Mouse (Mus musculus): ENCODE measurements at regions not wholly inside any gene's neighbourhood (a gene's known extent, or its start where the extent isn't known, plus 50 kb on each side); places are given as distances from the start of the nearest gene placed in this dataset.

DNA sequence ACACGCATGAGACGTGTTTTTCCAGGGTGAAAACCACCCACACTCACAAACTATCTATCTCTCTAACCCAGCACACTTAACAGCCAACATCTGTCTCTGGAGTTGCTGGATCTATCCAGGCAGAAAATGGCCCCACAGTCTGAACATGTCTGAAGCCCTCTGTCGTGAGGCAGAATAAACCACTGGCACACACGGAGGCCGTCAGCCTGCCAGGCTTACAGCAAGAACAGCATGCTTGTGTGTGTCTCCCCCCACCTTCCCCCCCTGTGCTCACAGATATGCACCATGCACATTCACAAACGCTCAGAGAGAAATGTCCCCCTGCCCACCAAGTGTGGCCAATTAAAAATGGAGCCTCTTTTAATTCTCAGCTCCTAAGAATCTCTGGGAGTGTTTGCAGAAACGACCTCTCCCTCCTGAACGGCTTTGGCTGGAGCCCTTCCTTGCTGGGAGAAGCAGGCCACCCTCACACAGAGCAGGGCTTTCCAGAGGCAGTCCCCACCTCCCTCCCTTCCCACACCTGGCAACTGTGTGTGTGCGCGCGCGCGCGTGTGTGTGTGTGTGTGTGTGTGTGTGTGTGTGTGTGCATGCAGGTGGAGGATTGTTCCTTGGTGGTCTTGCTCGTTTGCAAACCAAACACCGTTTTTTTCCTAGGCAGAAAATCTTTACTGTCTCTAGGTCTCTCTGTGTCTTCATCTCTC, 88.7 kb downstream of the Edn3 start:
- H3K36me3 ChIP-seq (ENCODE audit: control insufficient read depth, insufficient read depth), result no peaks in the 10 kb centered on the region
- H3ac ChIP-seq (ENCODE audit: control insufficient read depth, insufficient read length, low read depth), result no peak overlapping the region
- no peaks in the 10 kb centered on the region for H3K79me3 ChIP-seq (ENCODE audit: low read depth)
- H3K4me3 ChIP-seq (ENCODE audit: insufficient read depth, poor library complexity, severe bottlenecking), result no peak overlapping the region
- H3K79me2 ChIP-seq (ENCODE audit: control insufficient read depth, insufficient read depth), result no peaks in the 10 kb centered on the region
- TF ChIP-seq CTCF (IDR thresholded peaks at IDR 0.05; ENCODE audit: control insufficient read depth, insufficient read depth, insufficient read length) (no peak), MYOD1 (IDR thresholded peaks at IDR 0.05; ENCODE audit: control insufficient read depth, insufficient read length, low read depth) (no peak), MAX (IDR thresholded peaks at IDR 0.05) (no peak), CEBPB (IDR thresholded peaks at IDR 0.05; ENCODE audit: low read depth) (no peak), FOSL1 (IDR thresholded peaks at IDR 0.05; ENCODE audit: insufficient read depth, low read length, poor library complexity, severe bottlenecking) (no peak), USF1 (IDR thresholded peaks at IDR 0.05; ENCODE audit: low read depth) (no peak), MYOG (IDR thresholded peaks at IDR 0.05; ENCODE audit: control insufficient read depth, extremely low read depth, insufficient read length) (no peak)
- no peaks in the 10 kb centered on the region for H3K27me3 ChIP-seq (ENCODE audit: control insufficient read depth, insufficient read depth, insufficient read length)

DNA sequence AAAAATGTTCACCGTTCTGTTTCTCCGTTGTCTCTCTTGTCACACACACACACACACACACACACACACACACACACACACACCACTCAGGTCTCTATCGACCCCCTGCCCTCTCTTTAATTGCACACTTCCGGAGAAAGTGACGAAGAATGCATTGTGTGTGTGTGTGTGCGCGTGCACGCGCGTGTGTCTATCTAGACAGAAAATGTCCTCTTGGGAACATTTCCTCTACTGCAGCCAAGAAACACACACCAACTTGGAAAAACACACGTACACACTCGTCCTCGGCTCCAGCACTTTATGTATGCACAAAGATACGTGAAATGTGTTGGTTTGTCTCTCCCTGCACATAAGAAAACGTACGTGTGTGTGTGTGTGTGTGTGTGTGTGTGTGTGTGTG, 90.4 kb downstream of the Edn3 start:
- H3K27me3 ChIP-seq (ENCODE audit: control insufficient read depth, insufficient read depth, insufficient read length), result no peaks in the 10 kb centered on the region

DNA sequence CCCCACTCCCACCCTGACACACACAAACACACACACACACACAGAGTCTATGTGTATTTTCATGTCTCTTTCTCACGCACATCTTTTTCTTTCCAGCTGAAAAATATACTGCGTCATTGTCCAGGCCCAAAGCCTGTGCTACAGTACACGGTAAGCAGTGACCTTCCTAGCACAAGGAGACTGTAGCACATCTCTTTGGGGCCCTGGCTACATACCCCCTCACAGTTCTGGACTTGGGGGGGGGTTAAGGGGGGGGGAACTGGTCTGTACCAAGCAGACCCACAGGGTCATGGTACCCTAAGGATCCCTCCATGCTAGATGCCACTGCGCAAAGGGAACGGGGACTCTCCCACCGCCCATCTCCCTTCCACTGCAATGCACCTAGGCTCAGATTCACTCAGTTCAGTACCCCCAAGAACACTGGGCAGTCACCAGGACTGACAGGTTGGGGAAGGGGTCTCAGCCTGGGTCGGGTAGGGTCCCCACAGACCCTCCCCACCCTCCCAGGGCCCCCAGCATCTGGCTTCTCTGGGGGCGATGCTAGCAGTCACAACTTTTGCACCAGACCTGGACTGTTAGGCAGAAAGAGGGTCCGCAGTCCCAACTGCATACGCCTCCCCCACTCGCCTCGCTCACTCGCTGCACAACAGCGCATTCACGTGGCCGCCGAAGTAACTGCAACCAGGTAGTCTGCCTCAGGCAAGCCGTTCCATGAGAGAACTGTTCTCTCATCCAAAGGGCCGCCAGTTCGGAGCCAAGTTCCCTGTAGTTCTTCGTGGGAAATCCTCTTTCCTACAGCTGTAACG, 91.3 kb downstream of the Edn3 start:
- no peak overlapping the region for H3K4me3 ChIP-seq (ENCODE audit: insufficient read depth, poor library complexity, severe bottlenecking)
- no peak for TF ChIP-seq USF1 (IDR thresholded peaks at IDR 0.05; ENCODE audit: low read depth)
- no peak for TF ChIP-seq FOSL1 (IDR thresholded peaks at IDR 0.05; ENCODE audit: insufficient read depth, low read length, poor library complexity, severe bottlenecking)
- TF ChIP-seq MYOD1 (IDR thresholded peaks at IDR 0.05; ENCODE audit: control insufficient read depth, insufficient read length, low read depth), result no peak
- no peak for TF ChIP-seq CTCF (IDR thresholded peaks at IDR 0.05; ENCODE audit: control insufficient read depth, insufficient read depth, insufficient read length)
- TF ChIP-seq CEBPB (IDR thresholded peaks at IDR 0.05; ENCODE audit: low read depth), result no peak
- no peak for TF ChIP-seq MYOG (IDR thresholded peaks at IDR 0.05; ENCODE audit: control insufficient read depth, extremely low read depth, insufficient read length)
- no peak for TF ChIP-seq MAX (IDR thresholded peaks at IDR 0.05)
- no peaks in the 10 kb centered on the region for H3K36me3 ChIP-seq (ENCODE audit: control insufficient read depth, insufficient read depth)
- H3K27me3 ChIP-seq (ENCODE audit: control insufficient read depth, insufficient read depth, insufficient read length), result no peaks in the 10 kb centered on the region
- H3ac ChIP-seq (ENCODE audit: control insufficient read depth, insufficient read length, low read depth), result no peak overlapping the region
- H3K79me2 ChIP-seq (ENCODE audit: control insufficient read depth, insufficient read depth), result no peaks in the 10 kb centered on the region
- H3K79me3 ChIP-seq (ENCODE audit: low read depth), result no peaks in the 10 kb centered on the region

More for the DNA sequence above, 90.4 kb downstream of the Edn3 start:
- Histone ChIP-seq H3K36me3 (ENCODE audit: control insufficient read depth, insufficient read depth) (no peaks in the 10 kb centered on the region), H3K79me2 (ENCODE audit: control insufficient read depth, insufficient read depth) (no peaks in the 10 kb centered on the region), H3K79me3 (ENCODE audit: low read depth) (no peaks in the 10 kb centered on the region), H3K4me3 (ENCODE audit: insufficient read depth, poor library complexity, severe bottlenecking) (no peak overlapping the region), H3ac (ENCODE audit: control insufficient read depth, insufficient read length, low read depth) (no peak overlapping the region)
- TF ChIP-seq MAX (IDR thresholded peaks at IDR 0.05) (no peak), MYOD1 (IDR thresholded peaks at IDR 0.05; ENCODE audit: control insufficient read depth, insufficient read length, low read depth) (no peak), CEBPB (IDR thresholded peaks at IDR 0.05; ENCODE audit: low read depth) (no peak), FOSL1 (IDR thresholded peaks at IDR 0.05; ENCODE audit: insufficient read depth, low read length, poor library complexity, severe bottlenecking) (no peak), USF1 (IDR thresholded peaks at IDR 0.05; ENCODE audit: low read depth) (no peak), MYOG (IDR thresholded peaks at IDR 0.05; ENCODE audit: control insufficient read depth, extremely low read depth, insufficient read length) (no peak), CTCF (IDR thresholded peaks at IDR 0.05; ENCODE audit: control insufficient read depth, insufficient read depth, insufficient read length) (no peak)

DNA sequence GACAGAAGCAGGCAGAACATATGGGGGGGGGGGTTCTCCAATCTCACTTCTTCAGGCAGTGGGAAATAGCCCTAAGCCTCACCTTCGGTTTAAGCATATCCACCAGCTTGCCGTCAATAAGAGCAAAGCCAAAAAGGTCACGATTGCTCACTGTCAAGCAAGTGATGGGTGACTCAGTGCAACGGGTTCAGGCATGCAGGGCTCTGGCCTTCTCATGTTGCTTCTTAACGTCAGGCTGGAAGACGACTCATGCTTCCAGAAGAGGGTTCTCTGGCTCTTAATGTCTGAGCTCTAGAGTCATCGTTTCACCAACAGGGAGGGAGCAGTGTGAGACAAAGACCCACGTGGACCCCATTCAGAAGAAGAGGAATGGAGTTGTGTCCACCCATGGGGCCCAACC, 93.4 kb downstream of the Edn3 start:
- no peaks in the 10 kb centered on the region for H3K79me2 ChIP-seq (ENCODE audit: control insufficient read depth, insufficient read depth)
- no peaks in the 10 kb centered on the region for H3K36me3 ChIP-seq (ENCODE audit: control insufficient read depth, insufficient read depth)
- no peaks in the 10 kb centered on the region for H3K27me3 ChIP-seq (ENCODE audit: control insufficient read depth, insufficient read depth, insufficient read length)
- no peak overlapping the region for H3K4me3 ChIP-seq (ENCODE audit: insufficient read depth, poor library complexity, severe bottlenecking)
- H3ac ChIP-seq (ENCODE audit: control insufficient read depth, insufficient read length, low read depth), result no peak overlapping the region
- H3K79me3 ChIP-seq (ENCODE audit: low read depth), result no peaks in the 10 kb centered on the region
- TF ChIP-seq USF1 (IDR thresholded peaks at IDR 0.05; ENCODE audit: low read depth) (no peak), MYOG (IDR thresholded peaks at IDR 0.05; ENCODE audit: control insufficient read depth, extremely low read depth, insufficient read length) (no peak), MYOD1 (IDR thresholded peaks at IDR 0.05; ENCODE audit: control insufficient read depth, insufficient read length, low read depth) (no peak), CTCF (IDR thresholded peaks at IDR 0.05; ENCODE audit: control insufficient read depth, insufficient read depth, insufficient read length) (no peak), FOSL1 (IDR thresholded peaks at IDR 0.05; ENCODE audit: insufficient read depth, low read length, poor library complexity, severe bottlenecking) (no peak), CEBPB (IDR thresholded peaks at IDR 0.05; ENCODE audit: low read depth) (no peak)

DNA sequence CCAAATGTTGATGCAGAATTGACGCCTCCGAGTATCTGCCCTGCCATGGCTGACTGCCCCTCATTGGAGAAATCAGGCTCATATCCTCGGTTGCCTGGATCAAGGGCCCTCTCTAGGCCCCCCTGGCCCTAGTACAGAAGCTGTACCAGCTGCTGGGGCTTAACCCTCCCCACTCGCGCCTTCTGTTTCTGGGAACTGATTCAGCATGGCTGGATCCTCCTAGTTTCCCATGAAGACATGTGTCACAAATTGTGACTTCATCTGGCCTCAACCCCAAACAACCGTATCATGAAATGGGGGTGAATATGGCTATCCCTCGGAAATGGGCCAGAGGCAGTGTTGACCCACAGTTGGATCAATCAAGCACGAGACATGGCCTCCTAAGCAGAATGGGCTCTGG, 95.1 kb downstream of the Edn3 start:
- H3K79me3 ChIP-seq (ENCODE audit: low read depth), result no peaks in the 10 kb centered on the region
- no peaks in the 10 kb centered on the region for H3K79me2 ChIP-seq (ENCODE audit: control insufficient read depth, insufficient read depth)
- no peak for TF ChIP-seq CEBPB (IDR thresholded peaks at IDR 0.05; ENCODE audit: low read depth)
- TF ChIP-seq MYOG (IDR thresholded peaks at IDR 0.05; ENCODE audit: control insufficient read depth, extremely low read depth, insufficient read length), result no peak
- no peak for TF ChIP-seq MAX (IDR thresholded peaks at IDR 0.05)
- no peak for TF ChIP-seq FOSL1 (IDR thresholded peaks at IDR 0.05; ENCODE audit: insufficient read depth, low read length, poor library complexity, severe bottlenecking)
- no peak for TF ChIP-seq CTCF (IDR thresholded peaks at IDR 0.05; ENCODE audit: control insufficient read depth, insufficient read depth, insufficient read length)
- TF ChIP-seq MYOD1 (IDR thresholded peaks at IDR 0.05; ENCODE audit: control insufficient read depth, insufficient read length, low read depth), result no peak
- TF ChIP-seq USF1 (IDR thresholded peaks at IDR 0.05; ENCODE audit: low read depth), result no peak
- no peaks in the 10 kb centered on the region for H3K36me3 ChIP-seq (ENCODE audit: control insufficient read depth, insufficient read depth)
- H3K27me3 ChIP-seq (ENCODE audit: control insufficient read depth, insufficient read depth, insufficient read length), result no peaks in the 10 kb centered on the region
- no peak overlapping the region for H3ac ChIP-seq (ENCODE audit: control insufficient read depth, insufficient read length, low read depth)
- no peak overlapping the region for H3K4me3 ChIP-seq (ENCODE audit: insufficient read depth, poor library complexity, severe bottlenecking)

All from C2C12 (cell line).